Mouse (Mus musculus) cerebellum, adult 18-20 months (tissue): ENCODE data around the gene Vmn2r93.

Source experiments
- DNase-seq, 2 experiments: peaks; one replicate each; pipeline ENCODE4 v3.0.0; 2021

Vmn2r93 gene

GRCm38 (mm10) chr17:18297799-18298198 is at the start of gene Vmn2r93:
TSS of gene Vmn2r93 (plus strand) at chr17:18298099.
- DNase-seq, result no peak

- DNase-seq, result no peak
Observed at GRCm38 (mm10) chr17:18277656-18278055, 20.2 kb upstream of the Vmn2r93 start, which contains the start of gene Vmn2r94. TSS of gene Vmn2r94 (minus strand) at chr17:18277756.

GRCm38 (mm10) chr17:18323031-18323430 is 25.1 kb downstream of the Vmn2r93 start:
- DNase-seq, result no peak

GRCm38 (mm10) chr17:18360007-18360406 is 62.1 kb downstream of the Vmn2r93 start:
- DNase-seq, result no peak

- no peak for DNase-seq
Observed at GRCm38 (mm10) chr17:18360602-18361001, 62.7 kb downstream of the Vmn2r93 start.
